Mouse (Mus musculus) stomach, postnatal 0 days (tissue): ENCODE results near the gene Erc2.

Experiments
- CTCF ChIP-seq: IDR thresholded peaks from 2 replicates; pipeline ENCODE4 v1.5.1; 2016; ENCODE audit warnings: antibody characterized with exemption, low read depth, mild to moderate bottlenecking, moderate library complexity
- EP300 ChIP-seq: optimal IDR thresholded peaks from 2 replicates; pipeline ENCODE3; 2016; ENCODE audit warnings: antibody characterized with exemption

GRCm38 (mm10) chr14:28339146-28339545 is 716.9 kb downstream of the Erc2 start:
- TF ChIP-seq CTCF (no peak), EP300 (no peak)
